Mouse (Mus musculus): Measurements from ENCODE around the gene Rpgrip1l.

Gene Rpgrip1l

GRCm38 (mm10) chr8:91327471-91328205 is 14.6 kb upstream of the Rpgrip1l start:
- DNase-seq = no peak

GRCm38 (mm10) chr8:91326946-91327345 is 13.9 kb upstream of the Rpgrip1l start:
- DNase-seq = no peak

DNA sequence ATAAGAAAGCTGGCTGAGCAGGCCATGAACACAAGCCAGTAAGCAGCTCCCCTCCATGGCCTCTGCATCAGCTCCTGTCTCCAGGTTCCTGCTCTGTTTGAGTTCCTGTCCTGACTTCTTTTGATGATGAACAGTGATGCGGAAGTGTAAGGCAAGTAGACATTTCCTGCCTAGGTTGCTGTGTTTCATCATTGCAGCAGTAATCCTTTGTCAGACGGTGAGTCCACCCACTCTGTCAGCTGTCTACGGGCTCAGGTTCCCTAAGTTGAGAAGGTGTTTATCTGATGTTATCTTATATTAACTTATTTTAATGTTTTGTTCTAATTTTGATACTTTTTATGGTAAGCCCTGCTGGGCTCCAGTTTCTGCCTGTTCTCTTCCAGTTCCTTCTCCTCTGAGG is 13.0 kb upstream of the Rpgrip1l start:
- no peak for DNase-seq

DNA sequence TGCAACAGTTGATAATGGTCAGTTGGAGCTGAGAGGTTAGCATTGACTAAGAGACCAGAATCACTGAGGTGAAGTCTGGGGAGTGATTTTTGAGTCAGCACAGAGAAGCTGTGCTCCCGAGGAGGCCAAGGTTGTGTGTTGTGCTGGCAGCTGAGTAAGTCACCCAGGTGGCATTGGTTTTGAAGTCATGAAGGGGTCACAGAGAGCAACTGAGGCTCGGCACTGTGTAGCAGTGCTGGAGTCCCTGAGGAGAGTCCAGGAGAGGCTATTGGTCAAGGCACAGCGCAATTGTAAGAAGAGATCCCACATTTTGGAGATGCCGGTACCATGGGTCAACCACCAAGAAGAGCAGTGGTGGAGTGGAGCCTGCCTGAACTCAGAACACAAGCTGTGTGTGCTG is 11.9 kb upstream of the Rpgrip1l start:
- DNase-seq = no peak

DNA sequence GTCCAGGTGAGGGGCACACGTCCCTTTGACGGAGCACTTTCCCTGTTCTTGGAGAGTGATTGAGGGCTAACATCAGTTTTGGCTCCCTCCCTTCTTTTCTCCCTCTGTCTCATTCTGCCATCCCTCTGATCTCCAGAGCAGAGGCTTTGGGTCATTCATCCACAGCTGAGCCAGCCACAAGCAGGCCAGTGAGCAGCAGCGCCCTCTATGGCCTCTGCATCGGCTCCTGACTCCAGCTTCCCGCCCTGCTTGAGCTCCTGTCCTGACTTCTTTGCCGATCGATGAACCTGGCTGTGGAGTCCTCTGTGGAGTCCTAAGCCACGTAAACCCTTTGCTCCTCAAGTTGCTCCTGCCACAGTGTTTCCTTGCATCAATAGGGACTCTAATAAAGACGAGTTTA is 11.2 kb upstream of the Rpgrip1l start:
- DNase-seq = no peak

DNA sequence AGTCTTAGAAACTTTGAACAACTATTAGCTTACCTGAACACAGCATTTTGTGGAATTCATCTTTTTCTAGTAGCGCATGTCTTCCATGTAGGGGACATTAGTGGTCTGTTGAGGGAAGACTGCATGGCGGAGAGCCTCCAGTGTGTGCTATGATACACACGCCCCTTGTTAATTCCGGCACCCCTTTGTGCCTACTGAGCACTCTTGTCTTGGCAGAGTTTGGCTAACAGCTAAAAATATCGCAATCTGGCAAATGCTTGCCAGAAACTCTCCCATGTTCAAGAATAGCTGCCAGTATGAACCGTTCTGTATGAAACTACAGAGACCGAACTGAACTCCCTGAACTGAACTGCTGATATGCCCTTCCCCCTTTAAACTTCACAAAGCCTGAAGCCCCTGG is 10.4 kb upstream of the Rpgrip1l start:
- DNase-seq = no peak

DNA sequence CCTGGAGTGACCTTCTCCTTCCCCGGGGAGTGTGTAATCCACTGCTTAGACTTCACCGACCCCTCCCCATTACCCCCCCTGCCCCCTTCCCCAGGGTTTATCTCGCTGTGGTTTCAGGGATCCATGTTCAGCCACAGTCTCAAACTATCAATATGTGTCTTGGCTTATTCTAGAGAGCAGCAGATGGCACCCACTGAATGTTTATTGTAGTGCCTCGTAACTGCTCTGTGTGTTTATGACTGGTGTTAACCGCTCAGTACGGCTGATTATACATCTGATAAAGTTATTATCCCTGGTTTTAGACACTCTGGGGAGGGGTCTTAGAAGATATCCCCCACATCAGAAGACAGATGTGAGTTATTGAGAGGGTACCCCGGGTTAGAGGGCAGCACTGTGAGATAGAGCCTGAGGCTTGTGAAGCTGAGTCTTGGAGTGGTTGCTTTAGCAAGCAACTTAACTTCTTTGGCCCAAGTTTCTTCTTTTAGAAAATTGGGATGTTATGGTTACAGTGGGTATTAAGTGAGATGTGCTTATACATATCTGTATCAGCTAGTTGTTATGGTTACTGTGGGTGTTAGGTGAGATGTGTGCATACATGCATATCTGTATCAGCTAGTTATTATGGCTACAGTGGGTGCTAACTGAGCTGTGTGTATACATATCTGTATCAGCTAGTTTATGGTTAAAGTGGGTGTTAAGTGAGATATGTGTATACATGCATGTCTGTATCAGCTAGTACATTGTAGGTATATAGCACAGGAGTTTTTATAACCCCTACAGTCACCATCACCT is 6.1 kb upstream of the Rpgrip1l start:
- DNase-seq = no peak

DNA sequence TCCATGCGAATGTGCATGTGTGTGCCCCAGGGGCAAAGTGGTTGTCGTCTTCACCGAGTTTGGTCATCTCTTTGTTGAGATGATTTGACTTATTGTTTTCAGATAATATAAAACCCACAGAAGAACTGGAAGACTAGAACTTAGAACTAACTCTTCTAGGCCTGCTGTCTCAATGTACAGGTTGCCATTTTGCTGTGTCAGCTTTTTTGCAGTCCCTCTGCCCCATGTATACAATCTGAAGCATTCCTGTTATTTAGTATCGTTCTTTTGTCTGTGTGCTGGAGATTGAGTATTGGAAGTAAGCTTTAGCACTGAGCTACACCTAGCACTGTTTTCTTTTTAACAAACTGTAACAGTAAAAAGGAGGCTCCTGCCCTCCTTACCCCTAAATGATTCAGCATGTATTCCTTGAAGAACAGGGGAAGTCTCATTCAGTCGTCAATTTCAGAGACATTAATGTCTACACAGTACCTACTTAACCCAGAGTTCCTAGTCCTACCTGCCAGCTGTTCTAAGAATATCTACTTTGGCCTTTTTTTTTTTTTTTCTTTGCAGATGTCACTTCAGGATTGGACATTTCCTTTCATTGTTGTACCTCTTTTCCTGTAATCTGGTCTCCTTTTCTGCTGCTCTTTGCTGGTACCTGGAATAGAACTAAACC is 4.6 kb upstream of the Rpgrip1l start:
- DNase-seq = no peak

- no peak for DNase-seq
Measured at GRCm38 (mm10) chr8:91312342-91312741, 720 bp downstream of the Rpgrip1l start.

DNA sequence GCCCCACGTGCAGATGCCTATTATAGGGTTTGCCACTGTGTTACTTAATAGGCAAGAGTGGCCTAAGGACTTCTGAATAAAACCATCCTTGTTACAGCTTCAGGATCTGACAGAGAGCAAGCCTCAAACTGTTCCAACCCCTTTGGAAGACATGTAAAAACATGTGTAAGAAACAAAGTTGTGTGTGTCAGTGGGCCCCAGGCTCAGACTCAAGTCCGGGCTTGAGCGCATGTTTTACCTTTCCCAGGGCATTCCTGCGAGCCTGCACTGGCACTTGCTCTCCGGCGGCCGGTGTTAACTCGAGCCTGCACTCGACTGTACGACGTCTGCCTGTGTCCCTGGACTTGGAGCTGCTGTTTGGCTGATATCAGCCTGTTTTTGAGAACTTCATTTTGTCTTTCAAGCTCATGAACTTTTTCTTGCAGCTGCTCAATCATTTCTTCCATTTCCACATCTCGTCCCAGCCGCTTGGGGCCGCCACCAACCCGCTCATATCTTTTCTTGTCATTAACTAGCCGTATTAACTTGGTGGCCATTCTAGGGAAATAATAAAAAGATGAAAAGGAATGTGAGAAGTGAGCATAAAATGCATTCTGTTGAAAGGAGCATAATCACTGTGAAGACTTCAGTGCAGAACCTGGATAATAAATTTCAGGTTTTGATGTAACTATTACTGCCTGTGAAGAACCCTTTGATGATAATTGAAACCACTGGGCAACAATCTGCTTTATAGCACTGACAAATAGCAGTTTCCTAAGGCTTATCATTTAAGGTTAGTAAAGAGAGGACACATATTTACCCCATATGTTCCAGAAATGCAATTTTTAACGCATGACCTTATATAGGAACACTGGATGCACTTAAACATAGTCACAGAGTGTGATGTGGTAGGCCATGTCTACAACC is 8.3 kb downstream of the Rpgrip1l start:
- DNase-seq = no peak

DNA sequence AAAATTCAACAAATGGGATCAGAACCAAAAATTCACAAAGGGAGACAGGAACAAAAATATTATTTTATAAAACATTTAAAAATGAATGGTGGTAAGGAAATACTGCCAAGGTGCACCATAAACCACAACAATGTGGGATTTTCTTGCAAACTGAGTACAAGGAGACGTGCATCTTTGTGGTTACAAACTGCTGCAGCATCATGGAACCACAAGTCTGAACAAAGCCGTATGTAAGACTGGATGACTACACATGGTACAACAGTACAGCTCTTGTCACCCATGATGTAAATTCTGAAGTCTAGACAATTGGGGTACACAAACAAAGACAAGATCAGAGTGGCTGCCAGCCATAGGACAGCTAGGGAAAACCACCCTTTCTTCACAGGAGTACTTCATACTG is 14.4 kb downstream of the Rpgrip1l start:
- no peak for DNase-seq

- no peak for DNase-seq
Measured at GRCm38 (mm10) chr8:91295786-91296185, 17.3 kb downstream of the Rpgrip1l start.

GRCm38 (mm10) chr8:91290576-91290975 is 22.5 kb downstream of the Rpgrip1l start:
- no peak for DNase-seq

DNA sequence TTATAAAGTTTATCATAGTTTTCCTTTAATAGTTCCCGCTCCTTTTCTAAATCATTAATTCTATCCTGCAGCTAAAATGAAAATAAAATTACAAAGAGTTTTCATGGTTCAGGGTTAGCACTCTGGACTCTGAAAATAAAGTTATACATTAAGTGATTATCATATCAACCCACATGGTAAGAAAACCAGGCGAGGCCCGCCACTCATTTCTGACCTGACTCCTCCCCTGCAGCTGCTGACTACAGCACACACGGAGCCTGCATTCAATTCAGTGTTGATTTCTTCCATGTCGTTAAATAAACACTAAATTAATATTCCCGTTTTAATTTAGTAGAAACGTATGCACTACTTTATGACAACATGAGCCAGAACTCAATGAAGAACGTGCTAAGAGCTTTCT is 26.8 kb downstream of the Rpgrip1l start:
- no peak for DNase-seq

DNA sequence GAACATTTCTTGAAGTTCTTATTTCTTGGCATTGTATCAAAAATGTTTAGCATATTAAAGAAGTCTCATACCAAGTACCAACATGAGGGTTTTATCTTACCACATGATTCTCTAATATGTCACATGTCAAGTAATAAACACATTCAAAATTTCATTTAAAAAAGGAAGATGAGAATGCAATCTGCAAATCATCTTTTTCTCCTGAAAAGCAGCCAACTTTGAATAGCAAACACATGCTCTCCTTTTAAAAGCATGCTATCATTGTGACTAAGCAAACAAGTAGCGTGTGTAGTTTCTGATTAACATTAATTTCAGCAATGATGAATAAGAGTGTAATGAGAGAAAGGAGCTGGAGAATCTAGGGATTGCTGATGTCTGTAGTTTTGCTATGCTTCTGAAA is 29.2 kb downstream of the Rpgrip1l start:
- DNase-seq = no peak

DNA sequence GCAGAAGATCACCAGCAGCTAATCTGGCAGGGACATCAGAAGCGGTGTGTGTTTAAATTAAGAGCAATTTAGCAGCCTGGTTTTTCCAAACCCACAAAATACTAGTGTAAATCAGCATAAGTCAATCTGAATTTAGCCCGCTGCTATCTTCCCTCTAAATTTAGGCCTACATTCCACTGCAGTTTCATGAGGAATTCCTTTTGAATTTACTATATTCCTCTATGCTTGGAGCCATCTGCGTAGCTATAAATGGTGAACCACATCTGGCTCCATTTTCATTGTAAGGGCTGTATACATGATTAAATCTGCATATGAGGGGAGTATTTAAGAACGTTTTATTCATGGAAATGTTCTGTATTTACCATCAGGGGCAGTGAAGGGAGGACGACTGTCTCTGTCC is 30.4 kb downstream of the Rpgrip1l start:
- no peak for DNase-seq

DNA sequence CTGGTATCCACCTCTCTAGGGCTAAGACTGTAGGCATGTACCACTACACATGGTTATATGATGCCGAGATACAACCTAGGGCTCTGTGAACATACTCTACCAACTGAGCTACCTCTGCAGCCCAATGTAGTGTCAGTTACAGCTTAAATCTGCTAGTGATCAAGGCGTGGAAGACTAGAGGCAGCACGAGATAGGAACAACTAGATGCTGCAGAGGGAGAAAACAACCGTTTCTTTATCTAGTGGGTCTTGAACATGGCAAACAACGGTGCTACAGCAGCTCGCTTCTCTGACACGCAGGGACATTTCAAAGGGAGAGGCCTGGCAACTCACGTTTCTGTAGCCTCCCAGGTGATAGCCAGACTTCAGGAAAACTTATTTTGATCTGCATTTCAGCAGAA is 31.5 kb downstream of the Rpgrip1l start:
- no peak for DNase-seq

- no peak for DNase-seq
Measured at GRCm38 (mm10) chr8:91280467-91281212, 32.4 kb downstream of the Rpgrip1l start.

DNA sequence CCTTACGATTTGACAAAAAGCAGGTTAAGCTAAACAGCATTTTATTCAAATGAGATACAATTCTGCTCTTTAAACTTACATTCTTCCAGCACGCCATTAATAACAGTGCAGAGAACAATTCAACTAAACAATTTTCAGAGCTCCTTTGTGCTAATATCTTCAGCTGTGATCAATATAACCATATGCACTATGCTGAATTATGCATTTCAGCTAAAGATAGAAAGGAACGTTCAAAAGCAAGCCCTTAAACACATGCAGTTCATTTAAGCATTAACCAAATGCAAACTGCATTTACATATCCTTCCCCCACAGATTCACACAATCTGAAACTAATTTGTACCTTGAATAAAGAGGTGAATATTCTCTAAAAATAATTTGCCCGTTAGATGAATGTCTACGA is 35.0 kb downstream of the Rpgrip1l start:
- no peak for DNase-seq

DNA sequence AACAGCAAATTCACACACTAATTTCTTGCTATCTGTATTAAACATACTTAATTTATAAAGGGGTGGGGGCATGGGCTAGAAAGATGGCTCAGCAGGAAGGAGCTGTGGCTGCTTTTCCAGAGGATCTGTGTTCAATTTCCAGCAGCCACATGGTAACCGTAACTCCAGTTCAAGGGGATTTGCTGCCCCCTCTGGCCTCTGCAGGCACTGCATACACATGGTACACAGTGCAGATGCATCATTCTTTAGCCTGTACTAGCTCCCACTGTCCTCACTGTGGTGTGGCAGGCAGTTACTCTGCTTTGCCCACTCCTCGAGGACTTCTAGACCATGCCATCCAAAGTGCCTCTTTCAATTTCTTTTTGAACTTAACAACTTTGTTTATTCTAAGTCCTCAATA is 36.7 kb downstream of the Rpgrip1l start:
- no peak for DNase-seq

DNA sequence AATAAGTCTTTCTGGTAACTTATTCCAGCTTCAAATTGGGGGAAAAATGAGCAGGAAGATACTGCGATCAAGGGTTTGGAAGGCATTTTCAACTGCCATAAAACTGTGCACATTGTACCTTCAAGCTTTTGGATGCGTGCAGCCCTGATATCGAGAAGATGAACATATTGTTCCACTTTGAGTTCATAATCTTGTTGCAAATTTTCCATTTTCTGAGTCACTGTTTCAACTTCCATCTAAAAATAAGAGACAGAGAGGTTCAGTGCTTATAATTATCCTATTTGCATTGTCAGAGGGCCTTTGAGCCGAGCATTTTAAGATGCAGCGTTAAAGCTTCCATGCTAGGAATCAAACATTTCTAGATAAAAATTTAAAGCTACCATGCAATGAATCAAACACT is 39.6 kb downstream of the Rpgrip1l start:
- DNase-seq = no peak

DNA sequence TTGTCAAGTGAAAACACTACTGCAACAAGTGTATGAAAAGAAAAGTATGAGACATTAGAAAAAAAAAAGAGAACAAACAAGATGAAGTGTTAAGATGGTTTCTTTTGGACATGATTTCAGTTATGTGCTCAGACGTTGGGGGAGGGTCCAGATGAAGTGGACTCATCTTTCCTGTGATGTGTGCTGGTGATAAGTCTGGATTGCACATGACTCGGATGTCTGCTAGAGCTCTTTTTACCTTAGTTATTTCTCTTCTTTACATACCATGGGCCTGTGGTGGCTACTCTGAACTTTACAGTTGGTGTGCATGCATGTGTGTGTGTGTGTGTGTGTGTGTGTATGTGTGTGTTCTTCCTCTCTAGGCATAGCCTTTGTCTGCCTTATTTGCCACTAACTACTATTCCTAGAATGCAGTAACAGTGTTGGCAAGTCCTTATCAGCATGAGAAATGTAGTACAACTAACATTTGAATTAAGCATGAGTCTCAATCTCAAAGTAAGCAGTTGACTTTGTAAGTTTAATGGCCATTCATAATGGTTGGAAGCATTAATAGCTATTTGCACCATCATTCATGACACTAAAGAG is 43.6 kb downstream of the Rpgrip1l start:
- DNase-seq = no peak

Data from kidney, adult 11 months (tissue).